Mouse (Mus musculus) layer of hippocampus, postnatal 36 days (tissue): ENCODE results near the gene Lrp2. TPM values are rescaled to one million over a fixed set of nuclear protein-coding genes. Genes with fewer than 3 reads are reported as not detected.

Experiments
- DNase-seq, 2 experiments: peaks; one replicate each; pipeline ENCODE4 v3.0.0; 2022
- total RNA-seq, 2 experiments: library from RNA; stranded (reverse); gene quantifications; 2 replicates each; pipeline ENCODE4 v1.2.3; 2021

The Lrp2 gene
- total RNA-seq, 2 experiments from 2014 or later = 0.65 to 0.86 TPM

- DNase-seq = no peak
Observed at GRCm38 (mm10) chr2:69511766-69512165, 74.1 kb downstream of the Lrp2 start.

- no peak for DNase-seq
Observed at GRCm38 (mm10) chr2:69500357-69500756, 85.5 kb downstream of the Lrp2 start.

DNA sequence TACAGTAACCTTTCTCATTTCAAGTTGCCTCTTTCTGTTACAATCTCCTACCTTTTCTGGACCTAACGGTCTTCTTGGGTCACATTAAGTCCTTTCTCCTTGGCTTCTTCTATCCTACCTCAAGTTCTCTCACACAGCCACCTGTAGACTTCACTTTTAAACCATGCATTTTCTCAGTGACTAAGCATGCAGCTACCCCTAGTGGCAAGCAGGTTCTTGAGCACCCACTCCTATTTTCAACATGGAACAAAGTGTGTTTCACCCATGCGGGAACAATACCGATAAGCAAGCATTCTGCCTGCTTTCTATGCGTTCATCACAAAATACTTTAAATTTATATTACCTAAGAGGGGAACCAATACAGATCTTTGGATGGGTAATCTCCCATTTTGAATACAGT, 92.7 kb downstream of the Lrp2 start:
- no peak for DNase-seq

DNA sequence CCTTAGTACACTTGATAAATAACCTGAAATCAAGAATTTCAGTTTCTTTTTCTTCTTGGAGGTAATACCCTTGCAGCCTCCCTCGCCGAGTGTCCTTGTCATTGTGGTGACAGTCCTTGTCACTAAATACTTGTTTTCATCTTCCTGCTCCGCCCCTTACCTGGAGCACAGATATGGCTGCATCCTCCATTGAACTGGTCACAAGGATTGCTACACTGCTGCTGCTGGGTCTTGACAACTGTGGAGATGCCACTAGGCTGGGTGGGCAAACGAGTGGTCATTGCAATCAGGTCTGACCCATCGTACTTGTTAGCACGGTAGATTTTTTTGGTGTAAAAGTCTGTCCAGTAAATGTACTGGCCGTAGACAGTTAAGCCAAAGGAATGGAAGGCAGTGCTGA, 104.9 kb downstream of the Lrp2 start:
- DNase-seq = no peak

- no peak for DNase-seq
Observed at GRCm38 (mm10) chr2:69479859-69480258, 106.0 kb downstream of the Lrp2 start.

DNA sequence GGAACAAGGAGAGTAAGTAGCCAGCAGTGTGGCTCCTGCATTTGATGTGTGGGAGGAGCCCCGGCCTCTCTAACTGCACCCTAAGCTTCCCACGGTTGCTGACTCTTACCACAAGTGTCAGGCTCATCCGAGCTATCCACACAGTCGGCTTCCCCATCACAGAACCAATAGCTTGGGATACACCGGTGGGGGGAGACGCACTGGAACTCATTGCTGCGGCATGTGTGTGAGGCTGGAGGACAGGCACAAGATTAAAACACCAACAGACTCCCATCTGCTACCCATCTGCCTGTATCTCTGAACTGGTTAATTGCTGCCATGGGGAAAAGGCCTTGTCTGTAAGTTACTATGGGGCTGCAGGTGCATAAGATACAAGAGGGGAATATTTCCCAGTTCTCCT, 109.0 kb downstream of the Lrp2 start:
- peak; percentile 59 to 65 for DNase-seq

- no peak for DNase-seq
Observed at GRCm38 (mm10) chr2:69475177-69475576, 110.7 kb downstream of the Lrp2 start.

DNA sequence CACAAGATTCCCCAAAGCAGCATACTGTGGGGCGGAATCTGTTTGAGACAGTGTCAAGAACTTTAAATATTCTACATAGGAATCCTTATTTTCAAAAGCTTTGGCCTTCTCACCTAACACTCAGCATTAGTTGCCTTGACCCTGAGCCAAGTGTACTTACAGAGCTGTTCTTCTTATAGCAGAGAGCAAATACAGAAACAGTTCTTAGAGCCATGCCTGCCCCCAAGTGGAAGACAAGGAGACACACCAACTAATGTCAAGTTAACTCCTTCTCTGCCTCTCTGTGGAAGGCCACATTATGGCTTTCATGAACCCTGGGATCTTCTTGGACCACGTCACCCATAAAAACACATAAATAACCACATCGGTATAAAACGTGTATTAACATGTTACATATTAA, 114.0 kb downstream of the Lrp2 start:
- DNase-seq = no peak

- DNase-seq = no peak
Observed at GRCm38 (mm10) chr2:69463609-69464008, 122.3 kb downstream of the Lrp2 start.

- DNase-seq = no peak
Observed at GRCm38 (mm10) chr2:69459481-69459880, 126.4 kb downstream of the Lrp2 start.

- DNase-seq = no peak
Observed at GRCm38 (mm10) chr2:69451128-69451527, 134.7 kb downstream of the Lrp2 start.

GRCm38 (mm10) chr2:69448581-69448980, 137.3 kb downstream of the Lrp2 start:
- DNase-seq = no peak

DNA sequence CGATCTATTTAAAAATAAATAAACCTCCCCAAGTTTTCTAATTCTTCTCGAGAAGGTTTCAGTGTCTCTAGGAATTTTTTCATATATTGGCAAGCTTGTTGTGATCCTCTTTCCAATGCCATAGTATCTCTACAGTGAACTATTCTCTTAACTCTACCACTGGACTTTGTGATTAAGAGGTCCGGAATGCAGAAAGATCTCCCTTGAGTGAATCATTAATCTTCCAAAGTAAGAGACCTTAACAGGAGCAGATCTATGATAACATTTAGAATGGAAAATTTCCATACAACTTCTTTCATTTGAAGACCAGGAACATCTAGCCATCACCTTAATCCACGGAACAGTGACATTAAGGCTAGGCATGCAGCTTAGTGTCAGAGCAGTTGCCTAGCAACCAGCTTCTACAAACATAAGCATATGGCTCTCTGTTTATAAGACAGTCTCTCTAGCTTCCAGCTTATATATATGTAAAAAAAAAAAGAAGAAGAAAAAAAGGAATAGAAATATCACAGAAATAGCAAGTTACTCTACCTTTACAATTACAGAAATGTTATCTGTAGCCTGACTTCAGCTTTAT, 139.9 kb downstream of the Lrp2 start:
- DNase-seq = no peak

DNA sequence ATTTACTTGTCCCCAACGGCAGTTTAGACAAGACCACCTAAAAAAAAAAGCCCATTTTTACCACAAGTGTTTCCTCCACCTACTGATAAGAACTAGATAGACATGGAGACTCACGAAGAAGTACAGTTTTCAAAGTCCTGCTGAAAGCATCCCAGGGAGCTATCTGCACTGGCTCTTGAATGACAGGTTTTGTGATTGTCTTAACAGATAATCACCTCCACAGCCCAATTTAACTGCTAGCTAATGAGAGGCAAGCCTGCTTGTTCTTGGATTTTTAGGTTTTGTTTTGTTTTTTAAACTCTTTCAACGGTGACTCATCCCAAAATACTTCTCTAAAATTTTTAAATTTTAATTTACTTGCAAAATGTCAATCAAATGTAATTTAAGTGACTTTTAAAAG, 144.2 kb downstream of the Lrp2 start:
- no peak for DNase-seq

DNA sequence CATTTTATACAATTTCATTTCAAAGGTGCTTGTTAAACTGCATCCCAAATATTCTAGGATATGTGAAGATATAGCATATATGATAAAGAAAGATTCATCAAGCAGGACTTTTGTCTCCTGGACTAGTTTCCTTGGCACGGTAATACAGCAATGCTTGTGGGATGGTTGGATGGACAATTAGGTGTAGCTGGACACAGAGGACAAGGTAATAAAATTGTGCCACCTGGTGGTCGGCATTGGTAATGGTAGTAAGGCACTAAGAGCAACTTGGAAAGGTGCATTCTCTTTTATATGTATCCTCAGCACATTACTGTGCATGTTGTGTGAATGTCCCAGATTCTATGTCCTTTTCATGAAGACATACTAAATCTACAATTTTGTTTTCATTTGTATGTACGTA, 157.7 kb downstream of the Lrp2 start:
- peak; percentile 40 to 56 for DNase-seq

- no peak for DNase-seq
Observed at GRCm38 (mm10) chr2:69427141-69427540, 158.7 kb downstream of the Lrp2 start.

DNA sequence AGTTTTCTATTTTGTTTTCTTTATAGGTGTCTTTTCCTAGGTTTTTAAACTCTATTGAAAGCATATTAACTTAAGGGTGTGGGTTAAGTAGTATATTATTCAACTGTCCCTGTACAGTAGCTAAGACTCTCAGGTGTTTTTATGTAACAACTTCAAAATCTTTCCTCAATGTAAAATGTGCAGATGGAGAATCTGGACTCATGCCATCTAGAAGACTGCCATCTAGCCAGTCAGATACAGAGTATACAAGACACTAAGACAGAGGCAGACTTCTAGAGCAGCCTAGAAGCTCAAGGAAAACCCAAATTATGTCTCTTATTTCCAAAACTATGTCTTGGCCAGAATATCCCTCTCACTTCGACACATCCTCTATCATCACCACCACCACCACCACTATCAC, 159.8 kb downstream of the Lrp2 start:
- DNase-seq = no peak

GRCm38 (mm10) chr2:69424829-69425228, 161.0 kb downstream of the Lrp2 start:
- no peak for DNase-seq

- DNase-seq = no peak
Observed at GRCm38 (mm10) chr2:69418294-69418881, 167.5 kb downstream of the Lrp2 start.

DNA sequence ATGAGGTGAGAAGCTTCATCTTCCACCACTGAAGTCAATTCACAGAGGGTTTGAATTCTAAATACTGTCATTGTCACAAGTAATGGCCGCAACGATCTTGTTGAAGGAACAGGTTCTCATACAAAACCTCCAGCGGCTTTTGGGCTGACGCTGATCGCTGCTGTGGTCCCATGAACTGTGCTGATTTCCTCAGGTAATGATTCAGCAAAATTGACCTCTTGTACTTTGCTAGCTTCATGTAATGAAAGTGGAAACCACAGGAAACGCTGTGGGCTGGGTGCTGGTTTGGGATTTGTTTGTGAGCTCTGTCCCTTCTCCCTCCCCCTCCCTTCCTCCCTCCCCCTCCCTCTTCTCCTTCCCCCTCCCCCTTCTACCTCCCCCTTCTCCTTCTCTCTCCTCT, 170.8 kb downstream of the Lrp2 start:
- no peak for DNase-seq

DNA sequence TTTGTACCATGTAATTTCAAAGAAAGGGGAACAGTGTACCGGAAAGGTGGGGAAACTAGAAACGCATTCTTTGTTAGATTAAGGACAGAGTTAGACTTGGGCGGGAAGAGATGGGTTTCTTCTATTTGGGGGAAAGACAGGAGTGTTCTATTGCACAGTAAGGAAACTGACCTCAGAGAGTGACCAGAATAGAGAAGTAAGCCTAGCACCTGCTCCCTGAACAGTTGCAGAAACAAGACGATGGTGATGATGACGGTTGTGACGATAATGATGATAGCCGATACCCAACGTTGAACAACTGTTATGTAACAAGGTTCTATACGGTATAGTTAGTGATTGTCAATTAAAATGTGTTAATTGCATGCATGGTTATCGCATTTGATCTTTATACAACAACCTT, 171.3 kb downstream of the Lrp2 start:
- no peak for DNase-seq

DNA sequence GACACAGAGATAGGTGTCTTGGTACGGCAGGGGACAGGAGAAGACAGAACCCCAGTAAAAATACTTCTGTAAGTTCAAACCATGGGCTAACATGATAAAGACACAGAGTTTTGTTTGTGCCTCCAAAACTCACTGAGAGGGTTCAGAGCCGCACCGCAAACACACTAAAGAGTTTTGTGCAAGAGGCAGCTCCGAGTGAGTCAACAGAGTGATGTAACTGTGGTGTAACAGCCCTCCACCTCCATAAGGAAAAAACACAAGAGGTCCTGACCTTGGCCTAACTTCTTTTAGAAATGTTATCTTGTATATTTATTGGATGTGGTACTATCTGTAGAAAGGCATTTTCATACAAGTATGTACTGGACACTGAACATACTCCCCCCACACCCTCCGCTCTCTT, 180.2 kb downstream of the Lrp2 start:
- DNase-seq = no peak

DNA sequence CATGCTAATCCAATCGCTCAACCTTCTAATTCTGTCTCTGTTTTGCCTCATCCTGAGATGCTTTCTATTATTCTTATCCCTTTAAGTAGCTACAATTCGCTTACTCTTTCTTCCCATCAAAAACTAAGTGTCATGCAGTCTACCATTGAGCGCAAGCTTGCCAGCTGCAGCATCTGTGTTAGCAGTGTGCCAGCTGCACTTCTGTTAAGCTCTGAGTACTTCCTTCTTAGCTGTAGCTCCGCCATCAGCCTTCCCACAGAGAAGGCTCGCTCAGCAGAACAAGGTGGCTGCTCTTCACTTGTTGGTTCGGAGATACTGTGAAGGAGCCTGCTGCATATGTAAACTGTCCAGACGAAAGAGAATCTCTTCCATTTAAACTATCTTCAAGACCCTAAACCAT, 183.6 kb downstream of the Lrp2 start:
- no peak for DNase-seq

GRCm38 (mm10) chr2:69401891-69402290, 184.0 kb downstream of the Lrp2 start:
- no peak for DNase-seq
